Mouse (Mus musculus) cerebellum, adult 11-12 months (tissue): ENCODE data around the gene Cpne9.

Source experiments
- DNase-seq: peaks from one replicate; pipeline ENCODE4 v3.0.0; 2022

Cpne9 gene

DNA sequence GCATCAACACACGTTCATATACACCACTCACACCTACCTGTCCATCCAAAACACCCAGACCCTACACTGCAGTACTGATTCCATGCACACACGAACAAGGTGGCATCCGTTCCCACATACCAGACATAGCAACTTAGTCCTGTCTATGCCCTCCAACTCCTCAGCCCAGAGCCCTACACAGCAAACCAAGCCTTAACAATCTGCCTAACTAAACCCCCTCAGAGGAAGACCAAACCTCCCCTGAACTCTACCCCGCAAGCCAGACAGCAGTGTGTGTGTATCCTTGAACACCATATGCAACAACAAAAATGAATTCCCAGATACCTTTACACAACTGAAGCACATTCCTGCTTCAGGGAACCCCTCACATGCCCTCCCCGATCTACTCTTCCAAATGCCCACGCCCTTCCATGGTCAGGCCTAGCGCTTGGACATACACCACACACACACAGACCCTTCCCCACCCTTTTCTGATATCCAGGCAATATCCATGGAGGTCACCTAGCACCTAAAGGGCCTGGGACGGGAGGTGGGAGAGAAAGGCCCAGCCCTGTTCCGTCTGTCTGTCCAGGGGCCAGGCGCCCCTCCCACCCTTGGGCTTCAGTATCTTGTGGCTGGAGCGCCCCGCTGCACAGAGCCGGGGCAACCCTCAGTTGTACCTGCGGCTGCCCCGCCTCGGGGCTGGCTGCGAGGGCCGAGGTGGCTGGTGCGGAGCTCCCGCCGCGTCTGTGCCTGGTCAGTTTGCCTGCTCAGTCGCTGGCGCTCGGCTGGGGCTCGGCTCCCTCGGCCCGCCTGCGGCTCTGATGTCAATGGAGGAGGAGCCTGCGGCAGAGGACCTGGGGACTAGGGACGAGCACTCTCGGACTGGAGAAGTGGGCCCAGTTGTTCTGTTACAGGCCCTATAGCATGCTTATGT lies 61.3 kb downstream of the Cpne9 start, which contains the start of gene Camk1:
TSS of gene Camk1 (minus strand) at position 808 of the 916 bp plus-strand sequence.
- peak; percentile 83 for DNase-seq

DNA sequence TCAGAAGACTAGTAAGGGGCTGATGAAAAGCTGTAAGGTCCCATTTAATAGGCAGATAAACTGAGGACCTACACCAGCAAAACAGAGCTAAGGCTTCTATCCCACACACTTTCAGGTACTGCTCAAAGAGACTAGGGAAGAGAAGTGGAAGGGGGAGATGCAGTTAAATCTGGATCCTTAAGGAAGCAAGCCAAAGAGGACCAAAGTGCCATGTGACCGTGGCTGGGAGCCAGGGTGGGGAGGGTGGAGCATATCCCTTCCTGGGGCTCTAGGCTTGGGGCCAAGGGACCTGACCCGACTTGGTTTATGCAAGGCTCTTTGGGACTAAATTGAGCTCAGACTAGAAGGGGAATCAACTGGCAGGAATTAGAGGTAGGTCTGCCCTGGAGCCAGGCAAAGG lies 62.2 kb downstream of the Cpne9 start:
- peak; percentile 58 for DNase-seq

DNA sequence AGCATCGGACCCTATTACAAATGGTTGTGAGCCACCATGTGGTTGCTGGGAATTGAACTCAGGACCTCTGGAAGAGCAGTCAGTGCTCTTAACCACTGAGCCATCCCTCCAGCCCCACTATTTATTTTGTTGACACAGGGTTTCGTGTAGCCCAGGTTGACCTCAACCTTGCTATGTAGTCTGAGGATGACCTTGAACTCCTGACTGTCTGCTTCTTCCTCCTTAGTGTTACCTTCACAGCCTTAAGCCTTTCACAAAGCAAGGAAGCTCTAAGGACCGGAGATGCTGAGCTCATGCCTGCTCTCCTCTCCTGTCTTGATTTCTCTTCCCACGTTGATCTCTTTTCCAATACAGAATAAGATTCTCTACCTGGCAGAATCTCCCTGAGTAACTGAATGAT lies 64.8 kb downstream of the Cpne9 start:
- DNase-seq: no peak

DNA sequence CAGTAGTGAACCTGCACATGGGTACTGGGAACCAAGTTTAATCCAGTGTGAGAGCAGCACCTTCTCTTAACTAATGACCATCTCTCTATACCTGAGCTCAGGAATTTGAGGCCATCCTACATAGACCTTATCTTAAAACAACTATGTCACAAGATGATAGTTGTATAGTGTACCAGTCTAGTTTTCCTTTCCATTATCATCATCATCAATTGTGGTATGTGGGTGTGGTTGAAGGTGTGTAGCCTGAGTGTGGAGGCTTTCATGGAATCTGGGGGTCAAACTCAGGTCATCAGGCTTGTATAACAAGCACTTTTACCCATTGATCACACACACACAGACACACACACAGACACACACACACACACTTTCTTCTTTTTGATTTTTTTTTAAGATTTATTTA lies 68.4 kb downstream of the Cpne9 start:
- DNase-seq: no peak

DNA sequence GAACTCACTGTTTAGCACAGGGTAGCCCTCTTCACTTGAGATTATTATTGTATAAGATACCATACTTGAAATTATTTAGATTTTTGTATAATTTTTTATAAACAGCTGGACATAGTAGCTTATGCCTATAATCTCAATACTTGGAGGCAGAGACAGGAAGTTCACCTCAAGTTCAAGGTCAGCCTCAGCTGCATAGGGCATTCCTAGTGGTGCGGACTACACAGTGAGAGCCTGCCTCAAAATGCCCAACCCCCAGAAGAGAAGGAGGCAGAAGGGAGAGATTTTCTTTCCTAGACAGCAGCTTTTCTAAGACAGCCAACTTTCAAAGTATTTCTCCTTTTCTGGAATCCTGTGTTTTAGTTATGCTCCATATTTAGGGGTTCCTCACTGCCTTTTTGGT lies 69.1 kb downstream of the Cpne9 start:
- DNase-seq: no peak

DNA sequence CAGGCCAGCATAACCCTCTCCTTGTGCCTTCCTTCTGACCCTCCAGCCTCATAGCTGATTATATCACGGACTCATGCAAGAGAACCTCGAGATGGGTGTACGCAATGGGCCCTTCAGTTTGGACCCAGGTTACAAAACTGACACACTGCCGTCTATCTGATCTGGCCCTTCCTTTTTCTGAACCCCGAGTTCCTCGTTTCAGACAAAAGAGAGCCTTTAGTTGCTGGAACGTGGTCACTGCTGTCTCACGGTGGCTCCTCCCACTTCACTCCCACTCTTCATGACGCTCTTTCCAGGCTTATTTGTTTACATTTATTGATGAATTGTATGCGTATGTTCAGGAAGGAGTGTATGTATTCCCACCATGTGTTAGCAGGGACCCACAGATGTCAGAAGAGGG lies 69.5 kb downstream of the Cpne9 start:
- no peak for DNase-seq

DNA sequence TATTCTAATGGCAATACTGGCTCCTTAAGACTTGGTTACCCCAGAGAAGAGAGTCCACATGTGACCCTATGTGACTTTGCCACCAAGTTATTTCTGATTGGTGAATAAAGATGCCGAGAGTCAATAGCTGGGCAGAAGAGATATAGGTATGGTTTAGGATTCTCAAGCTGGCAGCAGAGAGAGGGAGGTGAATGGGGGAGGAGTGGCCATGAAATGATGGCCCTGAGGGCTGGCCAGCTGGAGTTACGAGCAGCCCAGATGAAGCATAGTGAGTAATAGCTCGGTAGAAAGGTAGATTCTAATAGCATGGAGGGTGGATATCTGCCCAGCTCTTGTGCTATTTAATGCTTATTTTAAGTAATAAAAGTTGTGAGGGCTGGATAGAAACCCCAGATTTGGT lies 70.7 kb downstream of the Cpne9 start:
- no peak for DNase-seq

DNA sequence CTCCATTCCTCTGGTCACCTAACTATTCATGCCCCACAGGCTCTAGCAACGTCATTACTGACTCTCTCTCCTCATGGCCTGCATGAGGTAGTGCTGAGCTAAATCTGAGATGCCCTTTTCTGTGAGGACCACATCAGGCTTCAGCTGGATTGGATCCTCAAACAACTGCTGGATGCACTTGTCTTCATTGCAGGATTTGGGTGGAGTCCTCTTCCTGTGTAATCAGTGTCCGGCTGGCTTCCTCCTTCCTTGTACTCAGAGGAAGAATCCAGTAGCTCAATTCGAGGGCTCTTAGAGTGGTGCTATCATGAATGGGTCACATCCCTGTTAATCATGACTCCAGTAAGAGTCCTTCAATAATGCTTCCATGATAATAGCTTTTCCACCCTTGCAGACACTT lies 71.6 kb downstream of the Cpne9 start:
- no peak for DNase-seq
